Mouse (Mus musculus): ENCODE measurements around the gene Olfr1320. TPM values are rescaled to one million over a fixed set of nuclear protein-coding genes. Genes with fewer than 3 reads are reported as not detected.
"Not testable (repeated sequence)": the region's sequence is repeated elsewhere in the genome, so short reads cannot be mapped to it uniquely, and the experiment has no call there.

Olfr1320 gene
- not detected in 2 replicates for polyA plus RNA-seq (2015; fragmentation: Nextera tagmentation; extraction: Ambion mirVana)

DNA sequence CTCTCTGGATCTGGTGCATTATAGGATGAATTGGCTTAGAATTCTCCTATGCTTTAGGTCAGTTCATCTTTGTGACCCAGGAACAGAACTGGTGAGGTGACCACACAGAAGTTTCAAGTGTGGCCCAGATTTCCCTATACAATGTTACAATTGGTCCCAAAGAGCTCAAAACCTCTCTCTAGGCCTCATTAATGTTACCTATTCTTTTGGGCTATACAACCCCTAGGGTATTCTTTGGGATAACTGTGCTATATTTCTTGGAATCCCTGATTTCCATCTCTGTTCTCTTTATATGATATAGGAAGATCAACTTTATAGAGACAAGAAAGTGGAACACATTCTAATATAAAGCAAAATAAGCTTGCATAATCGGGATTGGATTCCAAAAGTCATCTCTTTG lies at the start of gene Olfr1320:
TSS of gene Olfr1320 (plus strand) at position 301 of the 400 bp plus-strand sequence.
- H3K27me3 ChIP-seq = no peaks in the 10 kb centered on the region
- H3K4me1 ChIP-seq = no peaks in the 10 kb centered on the region
- no peak for ATAC-seq (ENCODE audit: insufficient number of reproducible peaks, insufficient read depth, low FRiP score, low TSS enrichment, low read depth)
- no peak within 1 kb of the TSS for H3K4me3 ChIP-seq
- no peak within 1 kb of the TSS for H3K4me2 ChIP-seq
- H3K9me3 ChIP-seq = no peaks in the 10 kb centered on the region
- no peaks in the 10 kb centered on the region for H3K36me3 ChIP-seq
- H3K27ac ChIP-seq = no peak within 1 kb of the TSS
- H3K9ac ChIP-seq = no peak within 1 kb of the TSS
- 79% methylated on average over 1 of the region's 1 CpGs for WGBS

- ATAC-seq (ENCODE audit: insufficient number of reproducible peaks, insufficient read depth, low FRiP score, low TSS enrichment, low read depth) = no peak
- no peak overlapping the region for H3K27ac ChIP-seq
- H3K36me3 ChIP-seq = no peaks in the 10 kb centered on the region
- no peak overlapping the region for H3K4me3 ChIP-seq
- H3K4me2 ChIP-seq = no peak overlapping the region
- no peaks in the 10 kb centered on the region for H3K27me3 ChIP-seq
- H3K9ac ChIP-seq = no peak overlapping the region
- no peaks in the 10 kb centered on the region for H3K4me1 ChIP-seq
- H3K9me3 ChIP-seq = no peaks in the 10 kb centered on the region
Observed at GRCm38 (mm10) chrX:49627566-49627965, 44.6 kb upstream of the Olfr1320 start.

DNA sequence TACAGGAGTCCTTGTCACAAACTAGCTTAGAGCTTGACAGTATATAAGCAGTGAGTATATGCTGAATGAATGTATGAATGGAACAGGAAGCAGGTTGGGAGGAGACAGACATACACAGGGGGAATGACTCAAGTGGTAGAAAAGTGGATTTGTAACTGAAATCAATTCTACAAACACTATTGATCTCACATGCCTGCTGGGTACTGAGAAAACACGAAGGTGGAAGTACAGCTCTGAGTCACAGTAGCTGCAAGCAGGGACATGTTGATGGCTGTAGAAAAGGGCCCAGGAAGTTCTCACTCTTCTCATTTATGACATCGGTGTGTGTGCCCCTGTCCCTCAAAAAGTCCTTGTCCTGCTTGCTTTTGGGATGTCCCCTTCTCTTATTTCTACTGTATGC lies 40.9 kb upstream of the Olfr1320 start:
- Histone ChIP-seq H3K27ac (no peak overlapping the region), H3K9me3 (no peaks in the 10 kb centered on the region), H3K27me3 (no peaks in the 10 kb centered on the region), H3K9ac (no peak overlapping the region), H3K4me3 (no peak overlapping the region), H3K4me1 (no peaks in the 10 kb centered on the region), H3K4me2 (no peak overlapping the region), H3K36me3 (no peaks in the 10 kb centered on the region)
- no peak for ATAC-seq (ENCODE audit: insufficient number of reproducible peaks, insufficient read depth, low FRiP score, low TSS enrichment, low read depth)
- WGBS = 68% methylated on average over 2 of the region's 2 CpGs

DNA sequence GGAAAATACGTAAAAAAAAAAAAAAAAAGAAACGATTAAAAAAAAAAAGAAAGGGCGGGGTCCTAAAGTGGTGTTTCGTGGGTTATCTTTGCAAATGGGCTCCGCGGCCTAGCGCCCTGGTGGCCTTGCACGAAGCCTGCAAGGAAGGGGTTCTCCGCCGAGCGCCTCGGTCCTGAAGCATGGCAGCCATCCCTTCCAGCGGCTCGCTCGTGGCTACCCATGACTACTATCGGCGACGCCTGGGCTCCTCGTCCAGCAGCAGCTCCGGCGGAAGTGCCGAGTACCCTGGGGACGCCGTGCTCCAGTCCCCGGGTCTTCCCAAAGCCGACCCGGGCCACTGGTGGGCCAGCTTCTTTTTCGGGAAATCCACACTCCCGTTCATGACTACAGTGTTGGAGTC lies 11.4 kb upstream of the Olfr1320 start:
- not testable (repeated sequence) for ATAC-seq (ENCODE audit: insufficient number of reproducible peaks, insufficient read depth, low FRiP score, low TSS enrichment, low read depth); H3K9ac ChIP-seq; H3K27ac ChIP-seq; H3K27me3 ChIP-seq; H3K4me1 ChIP-seq; H3K9me3 ChIP-seq; H3K4me3 ChIP-seq; H3K4me2 ChIP-seq; H3K36me3 ChIP-seq
- WGBS = 90% methylated on average over 29 of the region's 29 CpGs

Other genes starting within 250 kb of the Olfr1320 start
- 0.65 and 1.0 TPM in 2 replicates for gene Arhgap36, start 208.4 kb upstream of the Olfr1320 start, polyA plus RNA-seq (2015; fragmentation: Nextera tagmentation; extraction: Ambion mirVana)
- gene Olfr1321, start 62.7 kb downstream of the Olfr1320 start, polyA plus RNA-seq (2015; fragmentation: Nextera tagmentation; extraction: Ambion mirVana) = not detected in 2 replicates
- 1.9 and 2.1 TPM in 2 replicates for gene Igsf1, start 125.4 kb downstream of the Olfr1320 start, polyA plus RNA-seq (2015; fragmentation: Nextera tagmentation; extraction: Ambion mirVana)
- gene Olfr1322, start 219.2 kb downstream of the Olfr1320 start, polyA plus RNA-seq (2015; fragmentation: Nextera tagmentation; extraction: Ambion mirVana) = not detected in 2 replicates

All from embryonic facial prominence, embryonic 13.5 days (tissue).